Comparison of ENCODE assay signal across 14 mouse cellular contexts in the genomic region with DNA sequence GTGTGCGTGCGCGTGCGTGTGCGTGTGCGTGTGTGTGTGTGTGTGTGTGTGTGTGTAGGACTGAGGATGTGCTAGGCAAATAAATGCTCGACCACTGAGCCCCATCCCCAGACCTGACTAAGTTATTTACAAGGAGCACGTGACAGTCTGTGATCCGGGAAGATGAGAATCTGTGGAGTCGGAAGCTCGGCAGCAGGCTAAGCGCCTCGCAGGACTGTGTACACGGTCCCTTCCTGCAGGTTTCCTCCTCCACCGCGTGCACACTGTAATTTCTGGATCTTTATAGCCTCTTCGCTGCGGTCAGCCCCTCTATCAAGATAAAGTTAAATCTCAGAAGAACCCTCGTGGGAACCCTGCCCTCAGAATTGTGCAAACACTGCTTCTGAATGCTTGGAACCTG. TPM values are rescaled to one million over a fixed set of nuclear protein-coding genes. Genes with fewer than 3 reads are reported as not detected.
A peak's percentile ranks its signal among the peaks of the same experiment; 100 is the strongest.
DNase-seq lines count a peak whose midpoint lies in the region; ATAC-seq and TF ChIP-seq lines count a peak whose summit lies in the region.
"Had no signal": no experiment of that assay in that cellular context is flagged by ENCODE, and none has a peak within 500 bp of the region (broad histone marks: within the 10 kb centered on the region; RNA-seq: fewer than 3 reads in every experiment).

No protein-coding gene starts in this region.

- DNase-seq in kidney, postnatal 36 days, result no peak
- peak; percentile 36 for DNase-seq in R1 (ENCODE audit: low read depth, low spot score)
- DNase-seq in ovary, postnatal 14 days (ENCODE audit: low spot score), result no peak
- DNase-seq in embryo, embryonic 10 days (ENCODE audit: low spot score), result no peak
- DNase-seq: cerebellum, postnatal 14 days; gastrocnemius, postnatal 25 days; liver; lung, adult 18-20 months had no signal

- peak overlapping the region; percentile 27; the same call in 1 of the 2 replicates for H3K4me2 ChIP-seq in kidney, embryonic 15.5 days
- H3K4me2 ChIP-seq in midbrain, embryonic 15.5 days, result peak overlapping the region; percentile 29; the same call in 1 of the 2 replicates
- H3K4me2 ChIP-seq: forebrain, embryonic 12.5 days had no signal

- no peak overlapping the region for H3K9ac ChIP-seq in kidney, embryonic 15.5 days
- no peak overlapping the region for H3K9ac ChIP-seq in midbrain, embryonic 15.5 days
- H3K9ac ChIP-seq: forebrain, embryonic 12.5 days had no signal

- H3K9me3 ChIP-seq in kidney, embryonic 15.5 days (replicated peaks), result no peaks in the 10 kb centered on the region
- H3K9me3 ChIP-seq in E14TG2a.4 (ENCODE audit: low read length), result no peaks in the 10 kb centered on the region
- no peaks in the 10 kb centered on the region for H3K9me3 ChIP-seq in midbrain, embryonic 15.5 days
- H3K9me3 ChIP-seq: forebrain, embryonic 12.5 days had no signal

- H3K4me1 ChIP-seq in kidney, embryonic 15.5 days, result peaks cover 6% of the 10 kb centered on the region; the same call in 1 of the 2 replicates
- H3K4me1 ChIP-seq in E14TG2a.4 (replicated peaks; ENCODE audit: low read depth, low read length), result peaks cover 16% of the 10 kb centered on the region
- H3K4me1 ChIP-seq in midbrain, embryonic 15.5 days, result peaks cover 8% of the 10 kb centered on the region; the same call in 1 of the 2 replicates

- 58% methylated on average over 19 of the region's 19 CpGs for WGBS in kidney, embryonic 15.5 days
- 71% methylated on average over 19 of the region's 19 CpGs for WGBS in midbrain, embryonic 15.5 days

- no peak overlapping the region for H3K4me3 ChIP-seq in kidney, embryonic 15.5 days (replicated peaks)
- peak overlapping the region; percentile 39; the same call in 1 of the 2 replicates for H3K4me3 ChIP-seq in E14TG2a.4 (replicated peaks; ENCODE audit: low read length)
- H3K4me3 ChIP-seq in midbrain, embryonic 15.5 days, result no peak overlapping the region
- H3K4me3 ChIP-seq: forebrain, embryonic 12.5 days; myocyte had no signal

- H3K27ac ChIP-seq in kidney, embryonic 15.5 days, result no peak overlapping the region
- H3K27ac ChIP-seq in midbrain, embryonic 15.5 days, result no peak overlapping the region
- H3K27ac ChIP-seq: forebrain, embryonic 12.5 days had no signal

- TF ChIP-seq CTCF in E14TG2a.4 (conservative IDR thresholded peaks at IDR 0.05; ENCODE audit: low read length), result no peak

- H3K36me3 ChIP-seq in kidney, embryonic 15.5 days, result peaks cover 20% of the 10 kb centered on the region; the same call in 1 of the 2 replicates
- H3K36me3 ChIP-seq in E14TG2a.4 (ENCODE audit: insufficient read depth, low read length), result peaks cover 29% of the 10 kb centered on the region
- H3K36me3 ChIP-seq in midbrain, embryonic 15.5 days (replicated peaks), result no peaks in the 10 kb centered on the region
- H3K36me3 ChIP-seq: G1E had no signal

- no peak for ATAC-seq in kidney, embryonic 15.5 days (replicated peaks; ENCODE audit: low FRiP score)
- ATAC-seq in midbrain, embryonic 15.5 days (replicated peaks), result 0 out of 2 replicates have a peak, but pooled peaks have one; percentile 50

- H3K27me3 ChIP-seq in kidney, embryonic 15.5 days, result no peaks in the 10 kb centered on the region
- no peaks in the 10 kb centered on the region for H3K27me3 ChIP-seq in E14TG2a.4 (ENCODE audit: insufficient read depth, low read length)
- H3K27me3 ChIP-seq in midbrain, embryonic 15.5 days (replicated peaks), result no peaks in the 10 kb centered on the region
- H3K27me3 ChIP-seq: forebrain, embryonic 12.5 days had no signal

RNA-seq across cellular contexts. Expression of a gene that starts 18.4 kb away (rescaled TPM):
- 37.6 and 42.1 TPM in 2 replicates for polyA plus RNA-seq in kidney, embryonic 15.5 days (2015; fragmentation: Nextera tagmentation; extraction: Ambion mirVana)
- 6.5 and 8.6 TPM in 2 replicates for polyA plus RNA-seq in midbrain, embryonic 15.5 days (2015; fragmentation: Nextera tagmentation; extraction: Ambion mirVana)
- polyA plus RNA-seq: G1E had no signal
